Mouse (Mus musculus): ENCODE results near the gene Prtn3.
"Not testable (repeated sequence)": the region's sequence is repeated elsewhere in the genome, so short reads cannot be mapped to it uniquely, and the experiment has no call there.

GRCm38 (mm10) chr10:79884938-79885337, 10.7 kb downstream of the Prtn3 start:
- not testable (repeated sequence) for TF ChIP-seq CTCF, EP300 (IDR thresholded peaks at IDR 0.05)
